Mouse (Mus musculus) embryonic facial prominence, embryonic 11.5 days (tissue): ENCODE results near the gene BC049762. TPM values are rescaled to one million over a fixed set of nuclear protein-coding genes. Genes with fewer than 3 reads are reported as not detected.

Experiments
- ATAC-seq: fragments of 200-750 bp; cut with Nextera tagmentation; replicated peaks from 2 replicates; pipeline ENCODE4 v1.8.0; 2017; ENCODE audit warnings: low read depth; ENCODE audit not compliant: insufficient number of reproducible peaks, low FRiP score, low TSS enrichment
- DNase-seq: peaks from one replicate; pipeline ENCODE4 v3.0.0-alpha.2; 2015; ENCODE audit warnings: low spot score
- H3K27ac ChIP-seq: fragments of 300-500 bp; sonication (generic); replicated peaks from 2 replicates; pipeline ENCODE4 v1.5.1; 2014; ENCODE audit warnings: mild to moderate bottlenecking, low read depth, low read length, control low read depth
- H3K27me3 ChIP-seq: fragments of 300-500 bp; sonication (generic); 2 replicates; pipeline ENCODE4 v1.6.1; 2014; ENCODE audit warnings: mild to moderate bottlenecking, low read length, moderate library complexity, mixed read lengths; ENCODE audit not compliant: control insufficient read depth, insufficient read depth
- H3K36me3 ChIP-seq: fragments of 300-500 bp; sonication (generic); replicated peaks from 2 replicates; pipeline ENCODE4 v1.6.1; 2014; ENCODE audit warnings: low read depth, mild to moderate bottlenecking, low read length, moderate library complexity, mixed read lengths; ENCODE audit not compliant: control insufficient read depth, insufficient read depth
- H3K4me1 ChIP-seq: fragments of 300-500 bp; sonication (generic); 2 replicates; pipeline ENCODE4 v1.6.1; 2014; ENCODE audit warnings: low read length, mixed read lengths; ENCODE audit not compliant: control insufficient read depth, insufficient read depth
- H3K4me2 ChIP-seq: fragments of 300-500 bp; sonication (generic); 2 replicates; pipeline ENCODE4 v1.6.1; 2014; ENCODE audit warnings: low read depth, mild to moderate bottlenecking, control low read depth, low read length, moderate library complexity
- H3K4me3 ChIP-seq: fragments of 300-500 bp; sonication (generic); 2 replicates; pipeline ENCODE4 v1.5.1; 2014; ENCODE audit warnings: low read depth, low read length, control low read depth
- H3K9ac ChIP-seq: fragments of 300-500 bp; sonication (generic); replicated peaks from 2 replicates; pipeline ENCODE4 v1.6.1; 2014; ENCODE audit warnings: mild to moderate bottlenecking, control low read depth, low read length
- H3K9me3 ChIP-seq: fragments of 300-500 bp; sonication (generic); replicated peaks from 2 replicates; pipeline ENCODE4 v1.6.1; 2016; ENCODE audit warnings: mild to moderate bottlenecking, low read length, inconsistent platforms, mixed read lengths; ENCODE audit not compliant: control insufficient read depth
- WGBS: fragments of 180-500 bp; shearing (Covaris S2); extraction: QIAGEN DNeasy Blood & Tissue Kit; methylation state at CpG from one replicate; pipeline ENCODE4 v1.1.7; 2014; 5-methylcytosine and 5-hydroxymethylcytosine counted together
- polyA plus RNA-seq: library from polyadenylated mRNA; unstranded; fragments of >200 nt; fragmentation: Nextera tagmentation; extraction: Ambion mirVana; gene quantifications from 2 replicates; pipeline ENCODE4 v1.2.1, GENCODE M21; 2014

BC049762 gene
- polyA plus RNA-seq, 1 experiment from 2014 or later: not detected

- H3K4me1 ChIP-seq: no peaks in the 10 kb centered on the region; the same call in 1 of the 2 replicates
- ATAC-seq (no peak), DNase-seq (no peak)
- peak within 1 kb of the TSS; percentile 75 for H3K4me2 ChIP-seq
- peak within 1 kb of the TSS; percentile 95 for H3K4me3 ChIP-seq
- H3K9me3 ChIP-seq: no peaks in the 10 kb centered on the region
- H3K27me3 ChIP-seq: no peaks in the 10 kb centered on the region
- H3K9ac ChIP-seq: peak within 1 kb of the TSS; percentile 98
- peak within 1 kb of the TSS; percentile 84; the same call in 1 of the 2 replicates for H3K27ac ChIP-seq
- no peaks in the 10 kb centered on the region for H3K36me3 ChIP-seq
- WGBS: 73% methylated on average over 3 of the region's 3 CpGs
Measured at GRCm38 (mm10) chr11:51261680-51262219, 1.1 kb downstream of the BC049762 start, which contains the start of gene Clk4. Clk4 (plus strand) TSS chr11:51261730.

- H3K4me1 ChIP-seq: no peaks in the 10 kb centered on the region
- 89% methylated on average over 4 of the region's 4 CpGs for WGBS
- no peak for DNase-seq
- H3K9me3 ChIP-seq: no peaks in the 10 kb centered on the region
- H3K4me2 ChIP-seq: no peak overlapping the region
- no peaks in the 10 kb centered on the region for H3K27me3 ChIP-seq
- H3K9ac ChIP-seq: no peak overlapping the region
- no peaks in the 10 kb centered on the region for H3K36me3 ChIP-seq
- no peak overlapping the region for H3K4me3 ChIP-seq
- no peak overlapping the region for H3K27ac ChIP-seq
- ATAC-seq: no peak
Measured at GRCm38 (mm10) chr11:51257006-51257405, 5.8 kb downstream of the BC049762 start.

GRCm38 (mm10) chr11:51242897-51243296, 19.9 kb downstream of the BC049762 start:
- Histone ChIP-seq H3K27ac (no peak overlapping the region), H3K36me3 (no peaks in the 10 kb centered on the region), H3K9ac (no peak overlapping the region), H3K4me1 (no peaks in the 10 kb centered on the region), H3K4me3 (no peak overlapping the region), H3K9me3 (no peaks in the 10 kb centered on the region), H3K4me2 (no peak overlapping the region), H3K27me3 (no peaks in the 10 kb centered on the region)
- no peak for ATAC-seq
- 81% methylated on average over 2 of the region's 2 CpGs for WGBS
- DNase-seq: no peak

- Histone ChIP-seq H3K9ac (no peak overlapping the region), H3K4me2 (no peak overlapping the region), H3K27ac (no peak overlapping the region), H3K4me1 (no peaks in the 10 kb centered on the region), H3K27me3 (no peaks in the 10 kb centered on the region), H3K36me3 (no peaks in the 10 kb centered on the region), H3K4me3 (no peak overlapping the region), H3K9me3 (no peaks in the 10 kb centered on the region)
- ATAC-seq: no peak
- DNase-seq: no peak
- WGBS: 90% methylated on average over 9 of the region's 9 CpGs
Measured at GRCm38 (mm10) chr11:51234626-51235025, 28.2 kb downstream of the BC049762 start.

GRCm38 (mm10) chr11:51227104-51227503, 35.7 kb downstream of the BC049762 start:
- Histone ChIP-seq H3K4me2 (no peak overlapping the region), H3K9ac (no peak overlapping the region), H3K27ac (no peak overlapping the region), H3K9me3 (no peaks in the 10 kb centered on the region), H3K27me3 (no peaks in the 10 kb centered on the region), H3K4me3 (no peak overlapping the region), H3K36me3 (no peaks in the 10 kb centered on the region), H3K4me1 (no peaks in the 10 kb centered on the region)
- ATAC-seq (no peak), DNase-seq (no peak)
- WGBS: 83% methylated on average over 4 of the region's 4 CpGs

- Histone ChIP-seq H3K27me3 (no peaks in the 10 kb centered on the region), H3K4me1 (no peaks in the 10 kb centered on the region), H3K27ac (no peak within 1 kb of the TSS), H3K9ac (no peak within 1 kb of the TSS), H3K36me3 (no peaks in the 10 kb centered on the region), H3K4me3 (no peak within 1 kb of the TSS), H3K9me3 (no peaks in the 10 kb centered on the region), H3K4me2 (no peak within 1 kb of the TSS)
- WGBS: 93% methylated on average over 11 of the region's 11 CpGs
- ATAC-seq (no peak), DNase-seq (no peak)
Measured at GRCm38 (mm10) chr11:51220308-51220707, 42.5 kb downstream of the BC049762 start, which contains the start of gene Gm12569. Gm12569 (plus strand) TSS chr11:51220473.

GRCm38 (mm10) chr11:51219396-51219980, 43.4 kb downstream of the BC049762 start:
- DNase-seq (no peak), ATAC-seq (no peak)
- no peak overlapping the region for H3K27ac ChIP-seq
- H3K4me2 ChIP-seq: no peak overlapping the region
- no peak overlapping the region for H3K9ac ChIP-seq
- H3K4me1 ChIP-seq: no peaks in the 10 kb centered on the region
- no peaks in the 10 kb centered on the region for H3K9me3 ChIP-seq
- no peak overlapping the region for H3K4me3 ChIP-seq
- H3K27me3 ChIP-seq: no peaks in the 10 kb centered on the region
- no peaks in the 10 kb centered on the region for H3K36me3 ChIP-seq
- 85% methylated on average over 12 of the region's 12 CpGs for WGBS

GRCm38 (mm10) chr11:51214021-51214420, 48.8 kb downstream of the BC049762 start:
- Histone ChIP-seq H3K4me3 (no peak overlapping the region), H3K27ac (no peak overlapping the region), H3K4me2 (no peak overlapping the region), H3K9me3 (no peaks in the 10 kb centered on the region), H3K27me3 (no peaks in the 10 kb centered on the region), H3K4me1 (no peaks in the 10 kb centered on the region), H3K36me3 (no peaks in the 10 kb centered on the region), H3K9ac (no peak overlapping the region)
- WGBS: 87% methylated on average over 7 of the region's 7 CpGs
- no peak for DNase-seq
- no peak for ATAC-seq
